Mouse (Mus musculus) liver, postnatal 0 days (tissue): Measurements from ENCODE around the gene Thbd. TPM values are rescaled to one million over a fixed set of nuclear protein-coding genes. Genes with fewer than 3 reads are reported as not detected.

ENCODE experiments used
- ATAC-seq: fragments of 200-750 bp; cut with Nextera tagmentation; 2 replicates; pipeline ENCODE4 v1.8.0; 2017; ENCODE audit warnings: mild to moderate bottlenecking, moderate library complexity
- DNase-seq: peaks from one replicate; pipeline ENCODE4 v3.0.0-alpha.2; 2016
- H3K27ac ChIP-seq: fragments of 300-500 bp; sonication (generic); 2 replicates; pipeline ENCODE4 v1.5.1; 2014; ENCODE audit warnings: antibody characterized with exemption, moderate library complexity, mild to moderate bottlenecking, low read depth
- H3K27me3 ChIP-seq: fragments of 300-500 bp; sonication (generic); 2 replicates; pipeline ENCODE4 v1.6.1; 2014; ENCODE audit warnings: low read length, control low read depth, mixed read lengths; ENCODE audit not compliant: insufficient read depth
- H3K36me3 ChIP-seq: fragments of 300-500 bp; sonication (generic); replicated peaks from 2 replicates; pipeline ENCODE4 v1.6.1; 2014; ENCODE audit warnings: mild to moderate bottlenecking, control low read depth, low read length, moderate library complexity, mixed read lengths; ENCODE audit not compliant: insufficient read depth
- H3K4me1 ChIP-seq: fragments of 300-500 bp; sonication (generic); 2 replicates; pipeline ENCODE4 v1.6.1; 2014; ENCODE audit warnings: antibody characterized with exemption, mild to moderate bottlenecking, control low read depth; ENCODE audit not compliant: insufficient read depth
- H3K4me2 ChIP-seq: fragments of 300-500 bp; sonication (generic); 2 replicates; pipeline ENCODE4 v1.6.1; 2014; ENCODE audit warnings: low read depth, mild to moderate bottlenecking, low read length, moderate library complexity, mixed read lengths
- H3K4me3 ChIP-seq: fragments of 300-500 bp; sonication (generic); 2 replicates; pipeline ENCODE4 v1.5.1; 2014; ENCODE audit warnings: low read depth, low read length
- H3K9ac ChIP-seq: fragments of 300-500 bp; sonication (generic); replicated peaks from 2 replicates; pipeline ENCODE4 v1.6.1; 2014; ENCODE audit warnings: mild to moderate bottlenecking, moderate library complexity
- H3K9me3 ChIP-seq: fragments of 300-500 bp; sonication (generic); 2 replicates; pipeline ENCODE4 v1.6.1; 2016; ENCODE audit warnings: mild to moderate bottlenecking, control low read depth, low read length, mixed read lengths
- CTCF ChIP-seq: sonication (generic); IDR thresholded peaks from 2 replicates; pipeline ENCODE4 v1.5.1; 2016; ENCODE audit warnings: antibody characterized with exemption, low read depth
- EP300 ChIP-seq: IDR thresholded peaks from 2 replicates; pipeline ENCODE4 v1.6.1; 2016; ENCODE audit warnings: antibody characterized with exemption, low read depth, mild to moderate bottlenecking
- WGBS: fragments of 180-500 bp; shearing (Covaris S2); extraction: QIAGEN DNeasy Blood & Tissue Kit; methylation state at CpG from one replicate; pipeline ENCODE4 v1.1.7; 2014; ENCODE audit not compliant: insufficient replicate concordance; 5-methylcytosine and 5-hydroxymethylcytosine counted together
- polyA plus RNA-seq: library from polyadenylated mRNA; unstranded; fragments of >200 nt; fragmentation: Nextera tagmentation; extraction: Ambion mirVana; gene quantifications from 2 replicates; pipeline ENCODE4 v1.2.1, GENCODE M21; 2015

The Thbd gene
- polyA plus RNA-seq, 1 experiment from 2014 or later, result 1.7 TPM

DNA sequence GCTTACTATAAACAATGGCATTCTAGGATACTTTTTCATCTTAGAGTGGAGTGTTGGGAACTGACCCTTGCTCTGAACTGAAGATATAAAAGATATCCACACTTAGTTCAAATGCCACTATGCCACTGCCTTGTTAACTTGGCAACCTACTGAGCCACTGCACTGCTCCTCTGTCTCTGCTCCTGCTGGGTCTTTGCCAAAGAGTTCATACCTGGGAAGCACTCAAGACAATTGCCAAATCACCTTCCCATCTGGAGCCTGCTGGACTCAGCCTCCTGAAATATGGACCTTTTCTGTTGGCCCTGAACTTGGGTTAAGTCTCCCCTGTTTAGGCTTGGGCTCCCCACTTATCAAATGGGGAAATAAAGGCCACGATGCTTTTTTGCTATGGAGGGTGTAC is 41.7 kb upstream of the Thbd start:
- Histone ChIP-seq H3K9me3 (no peaks in the 10 kb centered on the region), H3K36me3 (no peaks in the 10 kb centered on the region), H3K9ac (no peak overlapping the region), H3K4me3 (no peak overlapping the region), H3K27ac (no peak overlapping the region), H3K27me3 (no peaks in the 10 kb centered on the region), H3K4me2 (no peak overlapping the region), H3K4me1 (0 out of 2 replicates have a peak, but pooled peaks cover 2% of the 10 kb centered on the region)
- TF ChIP-seq EP300, result no peak
- TF ChIP-seq CTCF, result no peak
- DNase-seq (no peak), ATAC-seq (no peak)
- WGBS, result 66% methylated on average over 1 of the region's 1 CpGs

DNA sequence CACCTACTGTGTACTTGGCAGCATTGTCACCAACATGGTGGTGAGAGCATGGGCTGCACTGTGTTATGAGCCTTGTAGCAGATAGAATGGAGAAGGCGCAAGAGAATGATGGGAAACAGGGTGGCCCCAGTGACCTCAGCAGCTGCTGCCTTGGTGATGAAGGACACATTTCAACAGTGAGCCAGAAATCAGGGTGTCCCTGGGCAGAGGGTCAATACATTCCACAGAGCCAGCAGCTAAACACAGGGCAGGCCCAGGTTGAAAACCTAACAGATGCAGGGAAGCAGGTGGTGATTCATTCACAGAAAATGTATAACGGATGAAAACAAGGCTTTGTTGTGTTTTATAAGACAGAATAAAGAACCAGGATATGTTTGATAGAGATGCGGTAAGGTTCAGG is 38.5 kb upstream of the Thbd start:
- no peak overlapping the region for H3K4me2 ChIP-seq
- peaks cover 8% of the 10 kb centered on the region; the same call in 1 of the 2 replicates for H3K4me1 ChIP-seq
- H3K9ac ChIP-seq, result no peak overlapping the region
- no peaks in the 10 kb centered on the region for H3K36me3 ChIP-seq
- DNase-seq, result no peak
- no peak overlapping the region for H3K4me3 ChIP-seq
- no peaks in the 10 kb centered on the region for H3K9me3 ChIP-seq
- TF ChIP-seq EP300 (no peak), CTCF (no peak)
- H3K27ac ChIP-seq, result no peak overlapping the region
- WGBS, result 72% methylated on average over 3 of the region's 3 CpGs
- 0 out of 2 replicates have a peak, but pooled peaks have one; percentile 21 for ATAC-seq
- no peaks in the 10 kb centered on the region for H3K27me3 ChIP-seq

DNA sequence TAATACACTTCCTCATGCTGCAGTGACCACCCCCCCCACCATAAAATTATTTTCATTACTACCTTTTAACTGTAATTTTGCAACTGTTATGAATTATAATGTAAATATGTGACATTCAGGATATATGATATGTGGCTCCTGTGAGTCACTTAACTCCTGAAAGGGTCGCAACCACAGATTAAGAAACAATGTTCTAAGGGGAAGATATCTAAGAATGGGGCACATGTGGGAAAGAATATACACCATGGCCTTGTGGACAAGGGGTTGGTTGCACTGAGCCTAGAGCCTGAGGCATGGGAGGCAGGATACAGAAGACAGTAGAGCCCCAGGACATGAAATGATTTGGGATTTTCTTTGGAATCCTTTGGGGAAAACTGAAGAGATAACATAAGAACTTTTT is 37.6 kb upstream of the Thbd start:
- peaks cover 8% of the 10 kb centered on the region; the same call in 1 of the 2 replicates for H3K4me1 ChIP-seq
- H3K9me3 ChIP-seq, result no peaks in the 10 kb centered on the region
- H3K36me3 ChIP-seq, result no peaks in the 10 kb centered on the region
- DNase-seq (no peak), ATAC-seq (no peak)
- H3K27me3 ChIP-seq, result no peaks in the 10 kb centered on the region
- no peak overlapping the region for H3K27ac ChIP-seq
- H3K9ac ChIP-seq, result no peak overlapping the region
- no peak overlapping the region for H3K4me3 ChIP-seq
- whole genome bisulfite sequencing, result 73% methylated on average over 1 of the region's 1 CpGs
- no peak overlapping the region for H3K4me2 ChIP-seq
- TF ChIP-seq CTCF (no peak), EP300 (no peak)

DNA sequence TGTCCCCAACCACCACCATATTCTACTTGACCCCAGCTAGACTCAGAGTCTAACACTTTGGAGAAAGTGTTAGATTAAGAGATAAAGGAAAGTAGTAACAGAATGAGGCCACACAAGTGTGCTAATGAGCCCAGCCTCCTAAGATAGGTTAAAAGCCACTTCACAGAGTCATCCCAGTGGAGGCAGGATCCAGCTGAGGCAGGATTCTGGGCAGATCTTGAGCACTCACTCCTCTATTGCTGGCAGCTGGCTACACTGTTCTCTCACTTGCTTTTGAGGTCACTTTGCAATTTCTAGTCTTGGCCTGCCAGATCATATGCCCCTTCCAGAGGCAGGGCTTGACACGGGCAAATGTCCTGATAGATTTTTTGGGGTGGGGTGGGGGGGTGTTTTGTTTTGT is 36.5 kb upstream of the Thbd start:
- Histone ChIP-seq H3K4me2 (no peak overlapping the region), H3K9ac (no peak overlapping the region), H3K4me1 (peaks cover 6% of the 10 kb centered on the region; the same call in 1 of the 2 replicates), H3K27me3 (no peaks in the 10 kb centered on the region), H3K27ac (no peak overlapping the region), H3K36me3 (no peaks in the 10 kb centered on the region), H3K4me3 (no peak overlapping the region), H3K9me3 (no peaks in the 10 kb centered on the region)
- 41% methylated on average over 1 of the region's 1 CpGs for WGBS
- TF ChIP-seq CTCF (no peak), EP300 (no peak)
- DNase-seq (no peak), ATAC-seq (no peak)

DNA sequence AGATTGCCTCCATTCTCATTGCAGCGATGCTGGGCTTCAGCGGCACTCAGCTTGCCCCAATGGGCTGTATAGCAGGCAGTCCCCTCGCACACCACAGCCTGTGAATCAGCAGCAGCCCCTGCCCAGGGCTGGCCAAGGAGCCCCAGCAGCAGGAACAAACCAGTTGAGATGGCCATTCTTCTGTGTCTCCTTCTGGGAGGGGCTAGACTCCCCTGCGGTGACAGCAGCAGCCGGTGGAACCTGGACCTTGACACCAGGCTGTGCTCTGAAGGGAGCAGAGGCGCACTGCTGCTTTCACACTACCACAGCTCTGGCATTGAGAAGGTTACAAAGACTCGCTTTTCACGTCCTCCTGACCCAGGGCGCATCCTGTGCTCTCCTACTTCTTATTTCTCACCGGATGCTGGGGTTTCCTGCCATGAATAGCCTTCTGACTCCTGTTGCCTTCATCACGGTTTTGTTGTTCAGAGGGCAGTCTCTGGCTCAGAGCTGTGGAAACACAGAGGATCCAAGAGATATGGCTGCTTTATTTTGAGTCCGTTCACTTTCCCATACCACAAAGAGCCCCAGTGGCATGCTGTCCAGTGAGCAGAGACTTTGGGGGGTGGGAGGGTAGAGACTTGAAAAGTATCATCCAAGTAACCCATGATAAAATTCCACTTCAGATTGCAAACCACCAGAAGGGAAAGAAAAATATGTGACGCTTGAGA is 35.4 kb upstream of the Thbd start, which contains the start of gene Cd93:
Cd93 (minus strand) TSS at position 315 of the 710 bp plus-strand sequence.
- H3K9ac ChIP-seq, result peak within 1 kb of the TSS; percentile 59
- peak; percentile 75 for ATAC-seq
- peak; percentile 42 for DNase-seq
- no peak for TF ChIP-seq EP300
- TF ChIP-seq CTCF, result no peak
- H3K9me3 ChIP-seq, result no peaks in the 10 kb centered on the region
- WGBS, result 15% methylated on average over 13 of the region's 13 CpGs
- H3K27me3 ChIP-seq, result no peaks in the 10 kb centered on the region
- H3K4me3 ChIP-seq, result peak within 1 kb of the TSS; percentile 45
- H3K36me3 ChIP-seq, result no peaks in the 10 kb centered on the region
- H3K27ac ChIP-seq, result peak within 1 kb of the TSS; percentile 82
- H3K4me2 ChIP-seq, result peak within 1 kb of the TSS; percentile 62
- H3K4me1 ChIP-seq, result peaks cover 6% of the 10 kb centered on the region; the same call in 1 of the 2 replicates

DNA sequence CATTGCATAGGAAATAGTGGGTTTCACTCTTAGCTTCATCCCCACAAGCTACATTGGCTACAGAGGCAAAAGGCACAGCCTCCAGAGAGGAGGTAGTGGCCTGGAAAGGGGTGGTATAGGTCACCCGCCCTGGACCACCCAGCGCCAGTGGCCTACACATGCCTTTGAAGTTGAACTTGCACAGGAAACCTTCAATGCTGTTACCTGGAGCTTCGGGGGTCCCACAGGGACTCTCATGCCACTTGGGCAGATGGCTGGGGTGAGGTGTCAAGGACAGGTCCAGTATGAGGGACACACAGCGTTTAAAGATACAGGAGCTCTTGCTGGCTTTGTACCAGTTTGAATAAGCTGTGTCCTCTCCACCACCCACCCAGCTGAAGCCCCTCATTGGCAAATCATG is 34.7 kb upstream of the Thbd start:
- WGBS, result 51% methylated on average over 4 of the region's 4 CpGs
- ATAC-seq (no peak), DNase-seq (no peak)
- peak overlapping the region; percentile 45 for H3K4me3 ChIP-seq
- H3K4me1 ChIP-seq, result peaks cover 6% of the 10 kb centered on the region; the same call in 1 of the 2 replicates
- TF ChIP-seq EP300, result no peak
- TF ChIP-seq CTCF, result no peak
- peak overlapping the region; percentile 82 for H3K27ac ChIP-seq
- peak overlapping the region; percentile 62 for H3K4me2 ChIP-seq
- no peaks in the 10 kb centered on the region for H3K27me3 ChIP-seq
- no peaks in the 10 kb centered on the region for H3K36me3 ChIP-seq
- H3K9ac ChIP-seq, result peak overlapping the region; percentile 59
- no peaks in the 10 kb centered on the region for H3K9me3 ChIP-seq
